Mouse (Mus musculus): ENCODE data around the gene Cybb.

DNA sequence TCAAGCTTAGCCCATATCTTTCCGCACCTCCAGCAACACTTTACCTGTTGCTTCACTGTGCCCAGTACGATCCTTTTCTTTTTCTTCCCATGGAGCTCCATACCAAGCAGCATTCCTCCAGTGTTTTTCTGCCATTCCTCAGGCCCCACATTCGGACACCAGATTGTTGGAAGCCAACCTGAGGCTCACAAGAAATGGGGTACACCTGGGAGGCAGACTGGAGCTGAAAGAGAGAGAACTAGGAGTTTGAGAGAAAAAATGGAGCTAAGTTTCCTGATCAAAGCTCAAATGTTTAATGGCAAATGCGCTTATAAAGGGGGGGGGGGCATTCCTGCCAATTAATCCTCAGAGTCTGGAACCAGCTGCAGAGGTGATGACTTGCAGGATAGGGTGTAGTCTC, at the start of gene Cybb:
- TF ChIP-seq CTCF (IDR thresholded peaks at IDR 0.05; ENCODE audit: low read depth): no peak
- no peak for TF ChIP-seq EP300 (IDR thresholded peaks at IDR 0.05; ENCODE audit: low read depth)
